Mouse (Mus musculus): ENCODE data around the gene Wdr63.
"Not testable (repeated sequence)": the region's sequence is repeated elsewhere in the genome, so short reads cannot be mapped to it uniquely, and the experiment has no call there.

The Wdr63 gene

GRCm38 (mm10) chr3:146009859-146010645 lies 97.9 kb downstream of the Wdr63 start:
- DNase-seq, result no peak

DNA sequence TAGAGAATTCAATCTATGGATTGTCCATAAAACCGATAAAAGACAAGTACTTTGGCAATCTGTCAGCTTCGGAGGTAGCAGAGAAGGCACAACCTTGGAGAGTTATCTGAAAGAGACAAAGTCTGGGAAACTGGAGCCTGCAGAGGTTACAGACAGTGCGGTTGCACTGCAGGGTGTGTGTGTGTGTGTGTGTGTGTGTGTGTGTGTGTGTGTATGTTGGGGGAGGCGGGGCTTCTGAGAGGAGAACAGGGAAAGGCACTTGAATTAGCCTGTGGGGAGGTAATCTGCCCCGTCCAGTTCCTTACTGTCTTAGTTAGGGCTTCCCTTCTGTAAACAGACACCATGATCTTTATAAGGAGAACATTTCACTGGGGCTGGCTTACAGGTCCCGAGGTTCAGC lies 100.1 kb downstream of the Wdr63 start:
- no peak for DNase-seq

DNA sequence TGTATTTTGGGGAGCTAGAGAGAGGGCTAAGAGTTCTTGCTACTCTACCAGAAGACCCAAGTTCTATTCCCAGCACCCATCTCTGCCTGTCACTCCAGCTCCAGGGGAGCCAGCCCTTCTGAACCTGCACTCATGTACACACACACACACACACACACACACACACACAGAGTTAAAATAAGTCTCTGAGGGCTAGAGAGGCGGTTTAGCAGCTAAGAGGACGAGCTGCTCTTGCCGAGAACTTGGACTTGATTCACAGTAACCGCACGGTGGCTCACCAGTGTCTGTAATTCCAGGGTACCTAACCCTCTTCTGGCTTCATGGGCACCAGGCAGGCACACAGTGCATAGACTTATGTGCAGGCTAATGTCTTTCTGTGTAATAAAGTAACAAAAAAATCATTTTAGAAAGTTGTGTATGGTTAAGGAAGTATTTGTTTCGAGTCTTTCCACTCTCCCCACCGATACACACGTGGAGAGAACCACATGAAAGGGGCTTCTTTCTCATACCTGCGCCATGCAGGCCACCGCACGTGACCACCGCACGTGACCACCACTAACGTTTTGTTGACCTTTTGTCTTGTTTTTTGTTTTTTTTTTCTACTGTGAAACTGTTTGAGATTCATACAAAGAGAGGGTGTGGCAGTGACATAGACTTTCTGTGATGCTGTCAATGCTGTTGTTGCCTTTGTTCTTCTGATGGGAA lies 103.4 kb downstream of the Wdr63 start:
- DNase-seq, result no peak

- not testable (repeated sequence) for DNase-seq
Observed at GRCm38 (mm10) chr3:145996539-145996938, 111.4 kb downstream of the Wdr63 start.

DNA sequence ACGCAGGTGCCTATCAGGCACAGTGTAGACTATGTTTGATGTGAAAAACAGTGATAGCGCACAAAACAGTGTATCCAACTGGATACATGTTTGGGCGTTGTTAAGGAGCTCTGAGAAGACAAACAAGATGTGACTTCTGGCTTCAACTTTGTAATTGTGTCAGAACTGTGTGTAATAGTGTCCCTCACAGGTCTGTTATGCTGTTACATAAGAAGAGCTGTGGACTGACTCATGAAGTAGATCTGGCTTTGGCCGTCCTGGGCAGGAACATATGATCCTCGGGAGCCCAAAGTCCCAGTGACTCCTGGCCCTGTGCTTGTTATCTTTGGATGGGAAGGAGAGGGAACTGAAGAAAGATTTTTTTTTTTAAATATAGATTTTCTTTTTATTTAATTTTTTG lies 112.4 kb downstream of the Wdr63 start:
- DNase-seq, result no peak

DNA sequence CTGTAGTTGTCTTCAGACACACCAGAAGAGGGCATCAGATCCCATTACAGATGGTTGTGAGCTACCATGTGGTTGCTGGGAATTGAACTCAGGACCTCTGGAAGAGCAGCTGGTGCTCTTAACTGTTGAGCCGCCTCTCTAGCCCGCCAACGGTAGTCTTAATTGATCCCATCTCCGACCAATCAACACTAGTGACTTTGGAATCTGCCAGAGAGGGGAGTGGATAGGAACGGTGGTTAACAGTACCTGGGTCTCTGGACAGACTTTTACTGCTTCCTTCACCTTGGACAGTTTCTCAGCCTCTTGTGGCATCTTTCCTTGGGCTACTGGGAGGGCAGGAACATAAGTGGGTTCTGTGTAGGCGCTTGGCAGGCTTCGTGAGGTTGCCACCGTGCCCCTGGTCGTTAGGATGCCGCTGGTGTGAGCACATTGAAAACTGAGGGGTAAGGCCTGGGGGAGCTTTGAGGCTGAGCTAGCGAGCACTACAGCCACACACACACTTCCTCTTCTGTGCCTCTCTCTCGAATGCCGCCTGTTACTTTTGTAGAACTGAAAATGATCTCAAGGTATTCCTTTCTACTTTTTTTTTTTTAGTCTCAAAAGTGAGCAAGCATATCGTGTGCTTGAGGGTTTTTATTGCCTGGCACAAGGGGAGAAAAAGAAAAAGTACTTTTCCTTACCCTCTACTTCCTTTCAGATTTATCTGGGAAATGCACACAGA lies 114.3 kb downstream of the Wdr63 start:
- DNase-seq, result no peak

GRCm38 (mm10) chr3:145992796-145993195 lies 115.1 kb downstream of the Wdr63 start:
- peak; percentile 69 for DNase-seq

DNA sequence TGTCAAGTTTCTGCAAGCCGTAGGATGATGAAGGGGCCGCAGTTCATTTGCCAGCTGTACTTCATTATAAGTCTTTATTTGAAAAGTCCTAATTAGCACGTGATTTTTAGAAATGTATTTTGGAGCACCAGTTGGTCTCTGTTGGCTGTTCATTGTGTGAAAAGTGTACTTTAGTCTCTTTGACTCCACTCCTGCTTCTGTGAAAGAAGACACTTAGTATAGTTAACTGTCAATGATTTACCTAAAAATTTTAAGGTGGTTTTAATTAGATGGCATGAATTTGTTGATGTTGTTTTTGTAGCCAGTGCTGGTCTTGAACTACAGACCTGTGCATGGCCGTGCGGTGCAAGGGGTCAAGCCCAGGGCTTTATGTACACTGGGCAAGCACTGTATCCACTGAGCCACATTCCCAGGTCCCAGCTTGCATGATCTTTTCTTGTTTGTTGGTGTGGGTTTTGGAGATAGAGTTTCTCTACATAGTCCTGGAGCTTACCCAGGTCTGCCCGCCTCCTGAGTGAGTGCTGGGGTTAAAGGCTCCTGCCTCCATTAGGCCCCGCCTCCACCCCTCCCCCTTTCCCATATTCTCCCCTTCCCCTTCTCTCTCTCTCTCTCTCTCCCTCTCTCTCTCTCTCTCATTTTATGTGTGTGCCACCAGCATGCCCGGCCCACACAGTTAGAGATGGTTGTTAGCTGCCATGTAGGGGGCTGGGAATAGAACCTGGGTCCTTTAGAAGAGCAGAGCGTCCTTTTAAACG lies 115.8 kb downstream of the Wdr63 start:
- DNase-seq, result peak; percentile 45

DNA sequence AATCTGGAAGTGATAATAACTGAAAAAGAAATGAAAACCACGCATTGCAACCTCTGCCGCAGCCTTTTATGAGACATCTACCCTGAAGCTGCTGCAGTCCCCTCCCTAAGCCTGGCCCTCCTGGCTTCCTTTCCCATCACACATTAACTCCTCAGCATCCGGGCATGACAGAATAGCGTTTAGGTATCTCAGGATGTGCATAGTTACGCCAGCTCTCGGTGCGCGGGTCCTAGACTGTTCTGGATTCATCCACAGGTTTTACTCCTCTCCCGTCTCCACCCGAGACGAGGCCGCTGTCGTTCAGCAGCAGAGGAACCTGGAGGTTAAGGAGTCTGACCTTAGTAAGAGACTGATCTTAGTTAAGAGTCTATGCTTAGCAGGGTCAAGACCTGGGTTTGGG lies 116.8 kb downstream of the Wdr63 start:
- DNase-seq, result peak; percentile 59

Measured in kidney, adult 18-20 months (tissue).